Mouse (Mus musculus) testis, adult 2 months (tissue): ENCODE measurements at regions not wholly inside any gene's neighbourhood (a gene's known extent, or its start where the extent isn't known, plus 50 kb on each side); places are given as distances from the start of the nearest gene placed in this dataset.

Experiments
- CTCF ChIP-seq: fragments of 200-500 bp; IDR thresholded peaks from 2 replicates; pipeline ENCODE4 v1.5.1; 2012; ENCODE audit warnings: low read depth, mild to moderate bottlenecking, inconsistent platforms, low read length, moderate library complexity; ENCODE audit not compliant: control insufficient read depth, insufficient read depth, insufficient replicate concordance
- POLR2A ChIP-seq: fragments of 200-500 bp; IDR thresholded peaks from 2 replicates; pipeline ENCODE4 v1.6.1; 2012; ENCODE audit warnings: low read depth, mild to moderate bottlenecking, inconsistent platforms, low read length, moderate library complexity; ENCODE audit not compliant: control insufficient read depth

DNA sequence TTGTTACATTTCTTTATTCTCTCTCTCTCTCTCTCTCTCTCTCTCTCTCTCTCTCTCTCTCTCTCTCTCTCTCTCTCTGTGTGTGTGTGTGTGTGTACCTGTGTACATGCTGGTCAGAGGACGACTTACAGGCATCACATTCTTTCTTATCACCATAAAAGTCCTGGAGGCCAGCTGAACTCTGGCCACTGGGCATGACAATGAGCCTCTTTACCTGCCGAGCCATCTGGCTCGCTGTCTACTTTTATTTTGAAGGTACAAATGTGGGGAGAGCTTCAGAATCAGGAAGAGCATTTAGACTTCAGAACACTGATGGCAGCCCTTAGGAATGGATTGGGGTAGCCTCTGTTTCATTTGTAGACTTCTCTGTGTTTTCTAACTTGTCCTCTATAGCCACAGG is 171.0 kb downstream of the Zfp36l1 start:
- TF ChIP-seq CTCF (no peak), POLR2A (no peak)
